Mouse (Mus musculus) embryonic facial prominence, embryonic 10.5 days (tissue): Measurements from ENCODE around the gene Gpr156. TPM values are rescaled to one million over a fixed set of nuclear protein-coding genes. Genes with fewer than 3 reads are reported as not detected.
"Not testable (repeated sequence)": the region's sequence is repeated elsewhere in the genome, so short reads cannot be mapped to it uniquely, and the experiment has no call there.

ENCODE experiments used
- DNase-seq: peaks from one replicate; pipeline ENCODE4 v3.0.0-alpha.2; 2017; ENCODE audit warnings: low spot score
- H3K27ac ChIP-seq: fragments of 300-500 bp; sonication (generic); replicated peaks from 2 replicates; pipeline ENCODE4 v1.5.1; 2016; ENCODE audit warnings: mild to moderate bottlenecking
- H3K27me3 ChIP-seq: fragments of 300-500 bp; sonication (generic); replicated peaks from 2 replicates; pipeline ENCODE4 v1.6.1; 2016; ENCODE audit warnings: low read depth, mild to moderate bottlenecking; ENCODE audit not compliant: poor library complexity, severe bottlenecking
- H3K36me3 ChIP-seq: fragments of 300-500 bp; sonication (generic); replicated peaks from 2 replicates; pipeline ENCODE4 v1.6.1; 2016; ENCODE audit warnings: mild to moderate bottlenecking, moderate library complexity
- H3K4me1 ChIP-seq: fragments of 300-500 bp; sonication (generic); 2 replicates; pipeline ENCODE4 v1.6.1; 2016
- H3K4me3 ChIP-seq: fragments of 300-500 bp; sonication (generic); 2 replicates; pipeline ENCODE4 v1.5.1; 2016; ENCODE audit warnings: mild to moderate bottlenecking, moderate library complexity
- H3K9me3 ChIP-seq: fragments of 300-500 bp; sonication (generic); 2 replicates; pipeline ENCODE4 v1.6.1; 2016; ENCODE audit warnings: mild to moderate bottlenecking
- WGBS: fragments of 180-500 bp; shearing (Covaris S2); methylation state at CpG from one replicate; pipeline ENCODE4 v1.1.7; 2016; 5-methylcytosine and 5-hydroxymethylcytosine counted together
- polyA plus RNA-seq: library from polyadenylated mRNA; unstranded; fragments of >200 nt; fragmentation: Nextera tagmentation; extraction: Ambion mirVana; gene quantifications from 2 replicates; pipeline ENCODE4 v1.2.1, GENCODE M21; 2016

Gpr156 gene
- polyA plus RNA-seq, 1 experiment from 2014 or later: 1.2 TPM

DNA sequence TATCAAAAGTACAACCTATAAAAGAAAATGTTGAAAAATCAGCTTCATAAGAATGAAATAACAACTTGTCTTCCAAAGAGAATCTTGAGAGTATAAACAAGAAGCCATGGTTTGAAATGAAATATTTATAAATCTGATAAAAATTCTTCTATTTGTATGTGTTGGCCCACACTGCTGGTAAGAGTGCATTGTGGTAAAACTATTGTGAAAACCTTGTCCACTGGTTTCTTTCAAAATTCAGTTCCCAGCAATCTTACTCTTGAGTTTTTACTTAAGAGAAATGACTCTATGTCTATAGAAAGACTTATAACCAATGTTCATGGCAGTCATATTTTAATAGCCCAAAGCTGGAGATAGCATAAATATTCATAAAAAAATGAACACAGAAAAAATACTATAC is 34.9 kb downstream of the Gpr156 start:
- Histone ChIP-seq H3K4me1 (peaks cover 11% of the 10 kb centered on the region), H3K27me3 (no peaks in the 10 kb centered on the region), H3K4me3 (no peak overlapping the region), H3K27ac (no peak overlapping the region), H3K9me3 (no peaks in the 10 kb centered on the region), H3K36me3 (no peaks in the 10 kb centered on the region)
- DNase-seq: no peak

DNA sequence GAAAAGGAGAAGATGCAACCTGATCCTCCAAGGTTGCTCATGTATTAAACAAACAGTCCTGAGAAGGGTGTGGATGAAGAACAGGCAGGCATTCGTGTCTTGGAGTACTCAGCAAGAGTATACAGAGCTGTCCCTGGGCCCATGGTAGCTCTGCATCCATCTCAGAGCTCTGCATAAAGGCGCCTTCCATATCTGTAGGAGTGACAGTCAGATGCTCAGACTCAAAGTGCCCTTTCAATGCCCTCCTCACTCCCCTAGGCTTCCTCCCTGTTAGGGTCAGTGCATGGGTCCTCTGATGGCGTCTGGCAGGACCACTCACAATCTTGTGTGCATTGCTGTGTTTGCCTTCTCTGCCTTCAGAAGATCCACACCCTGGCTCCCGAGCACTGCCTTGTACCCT is 36.9 kb downstream of the Gpr156 start:
- DNase-seq: no peak
- H3K9me3 ChIP-seq: no peaks in the 10 kb centered on the region
- 70% methylated on average over 4 of the region's 4 CpGs for WGBS

DNA sequence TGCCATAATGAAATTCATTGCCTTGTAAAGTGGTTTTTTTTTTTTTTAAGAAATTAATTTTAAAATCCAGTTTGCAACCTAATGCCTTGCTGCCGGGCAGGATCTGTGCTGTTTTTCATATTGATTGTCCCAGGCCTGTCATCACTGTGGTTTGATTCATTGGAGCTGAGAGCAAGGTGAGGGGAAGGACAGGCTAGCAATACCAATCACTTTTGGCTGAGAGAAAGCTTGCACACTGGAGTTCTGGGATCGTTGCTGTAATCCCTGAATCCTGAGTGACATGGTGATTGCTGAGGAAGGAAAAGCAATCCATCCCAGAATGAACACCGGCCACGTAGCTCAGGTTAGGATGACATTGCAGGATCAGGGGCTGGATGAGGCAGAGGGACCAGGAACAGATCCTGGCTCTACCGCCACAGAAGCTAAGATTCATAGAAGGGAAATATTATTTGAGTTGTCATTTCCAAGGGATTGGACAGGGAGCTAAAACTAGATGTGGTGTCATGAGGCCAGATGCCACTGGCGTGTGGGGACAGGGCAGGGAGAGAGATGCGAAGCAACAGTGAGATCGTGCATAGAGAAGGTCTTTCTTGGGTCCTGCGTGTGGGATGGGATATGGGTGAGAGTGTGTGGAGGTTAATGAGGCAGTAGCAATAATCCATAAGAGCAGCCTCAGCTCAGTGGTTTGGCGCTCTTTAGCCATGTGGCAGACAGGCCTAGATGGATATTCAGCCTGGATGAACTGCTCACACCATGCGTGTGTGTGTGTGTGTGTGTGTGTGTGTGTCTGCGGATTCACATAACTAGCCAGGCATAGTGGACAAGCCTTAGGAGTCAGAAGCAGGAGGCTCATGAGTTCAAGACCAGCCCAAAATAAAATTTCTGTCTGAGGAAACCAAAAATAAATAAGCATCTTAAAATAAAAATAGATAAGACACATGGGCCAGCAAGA is 38.0 kb downstream of the Gpr156 start:
- Histone ChIP-seq H3K27ac (no peak overlapping the region), H3K36me3 (no peaks in the 10 kb centered on the region), H3K9me3 (no peaks in the 10 kb centered on the region), H3K4me3 (no peak overlapping the region), H3K27me3 (no peaks in the 10 kb centered on the region), H3K4me1 (peaks cover 21% of the 10 kb centered on the region)
- no peak for DNase-seq
- WGBS: 82% methylated on average over 12 of the region's 12 CpGs

More for the DNA sequence above, 36.9 kb downstream of the Gpr156 start:
- Histone ChIP-seq H3K27ac (no peak overlapping the region; the same call in 1 of the 2 replicates), H3K36me3 (no peaks in the 10 kb centered on the region), H3K27me3 (no peaks in the 10 kb centered on the region), H3K4me3 (no peak overlapping the region), H3K4me1 (peaks cover 21% of the 10 kb centered on the region)

DNA sequence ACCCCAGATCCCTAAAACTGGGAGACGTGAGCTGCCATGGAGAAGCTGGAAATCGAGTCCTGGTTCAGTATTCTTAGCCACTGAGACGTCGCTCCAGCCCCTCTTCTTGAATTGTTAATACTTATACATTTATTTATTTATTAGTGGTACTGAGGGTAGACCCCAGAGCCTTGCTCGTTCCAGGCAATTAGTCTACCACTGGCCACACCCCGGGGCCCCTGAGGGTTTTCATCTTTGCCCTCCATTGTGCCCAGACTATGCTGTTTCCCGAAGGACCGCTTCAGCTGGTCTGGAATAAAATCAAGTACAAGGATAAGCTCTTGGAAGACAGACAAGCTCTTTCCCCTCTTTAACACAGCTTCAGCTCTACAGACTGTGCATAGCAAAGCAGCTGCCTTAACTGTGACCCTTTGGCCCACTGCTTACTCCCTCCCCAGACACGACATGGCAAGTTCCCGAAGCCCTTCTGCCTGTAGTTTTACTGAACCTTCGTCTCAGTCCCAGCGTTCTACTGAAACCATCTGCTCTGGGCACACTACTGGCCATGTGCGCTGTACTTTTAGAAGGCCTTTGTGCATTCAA is 39.1 kb downstream of the Gpr156 start:
- DNase-seq: no peak
- Histone ChIP-seq H3K9me3 (no peaks in the 10 kb centered on the region), H3K4me1 (peaks cover 21% of the 10 kb centered on the region), H3K4me3 (no peak overlapping the region), H3K36me3 (no peaks in the 10 kb centered on the region), H3K27ac (peak overlapping the region; percentile 44), H3K27me3 (no peaks in the 10 kb centered on the region)
- WGBS: 73% methylated on average over 13 of the region's 13 CpGs

DNA sequence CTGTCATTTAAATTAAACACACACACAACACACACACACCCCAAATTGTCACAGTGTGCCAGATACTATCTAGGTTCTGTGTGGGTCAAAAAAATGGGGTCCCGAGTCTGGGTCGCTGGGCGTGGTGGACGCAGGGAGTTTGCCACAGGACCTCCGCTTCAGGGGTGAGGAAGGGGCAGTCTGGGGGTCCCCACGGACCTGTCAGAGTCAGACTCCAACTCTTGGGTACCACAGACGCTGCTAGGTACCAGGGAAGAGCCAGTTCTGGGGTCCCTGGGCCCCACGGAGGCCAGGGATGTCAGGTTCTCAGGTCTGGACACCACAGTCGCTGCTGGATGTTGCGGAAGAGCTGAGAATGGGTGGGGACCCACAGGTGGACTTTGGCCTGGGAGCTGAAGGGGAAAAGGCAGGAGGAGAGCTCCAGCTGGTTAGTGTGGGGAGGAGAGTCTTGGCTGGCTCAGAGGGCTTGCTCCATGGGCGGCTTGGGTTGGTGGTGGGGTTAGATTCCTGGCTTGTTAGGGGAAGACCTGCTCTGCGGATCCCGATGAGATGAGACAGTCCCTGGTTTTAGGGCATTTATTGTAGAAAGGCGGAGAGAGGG is 39.9 kb downstream of the Gpr156 start:
- Histone ChIP-seq H3K4me3 (no peak overlapping the region), H3K27me3 (no peaks in the 10 kb centered on the region), H3K9me3 (no peaks in the 10 kb centered on the region), H3K27ac (peak overlapping the region; percentile 44), H3K4me1 (peaks cover 21% of the 10 kb centered on the region), H3K36me3 (no peaks in the 10 kb centered on the region)
- no peak for DNase-seq
- 89% methylated on average over 14 of the region's 14 CpGs for WGBS

DNA sequence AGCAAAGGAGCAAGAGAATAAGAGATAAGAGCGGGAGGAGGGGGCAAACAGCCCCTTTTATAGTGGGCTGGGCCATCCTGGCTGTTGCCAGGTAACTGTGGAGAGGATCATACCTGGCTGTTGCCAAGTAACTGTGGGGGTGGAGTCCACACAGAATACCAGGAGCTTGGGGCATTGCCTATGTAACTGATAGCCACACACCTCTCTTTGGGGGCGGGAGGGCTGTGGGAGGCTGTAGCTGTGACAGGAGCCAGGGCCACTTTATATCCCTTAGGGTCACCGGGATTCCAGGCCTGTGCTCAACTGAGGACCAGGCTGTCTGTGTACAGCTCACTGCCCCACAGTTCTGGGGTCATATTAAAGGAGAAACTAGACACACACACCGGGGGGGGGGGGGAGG is 40.5 kb downstream of the Gpr156 start:
- Histone ChIP-seq H3K4me1 (peaks cover 21% of the 10 kb centered on the region), H3K27me3 (no peaks in the 10 kb centered on the region), H3K9me3 (no peaks in the 10 kb centered on the region), H3K27ac (no peak overlapping the region), H3K36me3 (no peaks in the 10 kb centered on the region), H3K4me3 (no peak overlapping the region)
- DNase-seq: no peak
- 57% methylated on average over 4 of the region's 4 CpGs for WGBS

DNA sequence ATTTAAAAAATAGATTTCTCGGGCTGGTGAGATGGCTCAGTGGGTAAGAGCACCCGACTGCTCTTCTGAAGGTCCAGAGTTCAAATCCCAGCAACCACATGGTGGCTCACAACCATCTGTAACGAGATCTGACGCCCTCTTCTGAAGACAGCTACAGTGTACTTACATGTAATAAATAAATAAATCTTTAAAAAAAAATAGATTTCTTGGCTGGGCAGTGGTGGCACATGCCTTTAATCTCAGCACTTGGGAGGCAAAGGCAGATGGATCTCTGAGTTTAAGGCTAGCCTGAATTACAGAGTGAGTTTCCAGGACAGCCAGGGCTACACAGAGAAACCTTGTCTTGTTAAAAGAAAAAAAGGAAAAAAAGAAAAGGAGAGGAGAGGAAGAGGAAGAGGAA is 46.4 kb downstream of the Gpr156 start:
- peaks cover 21% of the 10 kb centered on the region for H3K4me1 ChIP-seq
- not testable (repeated sequence) for DNase-seq, H3K4me3 ChIP-seq, H3K27ac ChIP-seq, H3K36me3 ChIP-seq, H3K27me3 ChIP-seq, H3K9me3 ChIP-seq
- 85% methylated on average over 4 of the region's 4 CpGs for WGBS

DNA sequence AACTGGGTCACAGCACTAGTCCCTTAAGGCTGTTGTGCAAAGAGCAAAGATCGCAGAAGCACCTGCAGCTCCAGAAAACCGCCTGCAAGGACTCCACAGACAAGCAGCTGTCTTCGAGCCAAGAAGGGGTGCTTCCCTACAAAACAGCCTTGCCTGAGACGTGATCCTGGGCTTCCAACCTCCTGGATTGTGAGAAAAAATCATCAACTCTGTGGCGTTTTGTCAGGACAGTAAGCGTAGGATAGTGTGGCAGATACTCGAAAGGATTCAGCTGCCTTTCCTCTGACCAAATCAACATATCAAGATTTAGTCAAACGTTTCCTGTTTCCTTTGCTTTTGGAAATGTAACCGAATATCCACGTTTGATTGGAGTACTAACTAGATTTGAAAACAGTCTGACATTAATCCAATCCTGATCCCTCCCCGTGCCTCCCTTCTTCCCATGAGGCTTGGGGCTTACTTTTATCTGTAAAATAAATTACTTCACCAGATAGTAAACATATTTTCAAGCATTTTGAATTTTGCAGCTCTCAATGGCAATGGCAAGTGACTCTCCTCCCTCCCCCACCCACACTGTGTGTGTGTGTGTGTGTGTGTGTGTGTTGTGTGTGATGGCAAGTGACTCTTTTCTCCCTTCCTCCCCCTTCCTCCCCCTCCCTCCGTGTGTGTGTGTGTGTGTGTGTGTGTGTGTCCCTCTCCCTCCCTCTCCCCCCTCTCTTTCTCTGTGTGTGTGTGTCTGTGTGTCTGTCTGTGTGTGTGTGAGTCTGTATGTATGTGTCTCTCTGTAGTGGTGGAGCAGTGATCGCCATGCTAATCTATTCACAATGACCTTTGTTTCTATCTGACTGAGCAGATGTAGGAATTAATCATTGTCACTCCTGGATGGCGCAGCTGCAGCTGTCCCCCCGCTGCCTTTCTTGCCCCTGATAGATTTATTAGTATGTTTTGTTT is 47.3 kb downstream of the Gpr156 start:
- 38% methylated on average over 15 of the region's 15 CpGs for WGBS
- Histone ChIP-seq H3K27ac (peak overlapping the region; percentile 76), H3K4me1 (peaks cover 21% of the 10 kb centered on the region)

DNA sequence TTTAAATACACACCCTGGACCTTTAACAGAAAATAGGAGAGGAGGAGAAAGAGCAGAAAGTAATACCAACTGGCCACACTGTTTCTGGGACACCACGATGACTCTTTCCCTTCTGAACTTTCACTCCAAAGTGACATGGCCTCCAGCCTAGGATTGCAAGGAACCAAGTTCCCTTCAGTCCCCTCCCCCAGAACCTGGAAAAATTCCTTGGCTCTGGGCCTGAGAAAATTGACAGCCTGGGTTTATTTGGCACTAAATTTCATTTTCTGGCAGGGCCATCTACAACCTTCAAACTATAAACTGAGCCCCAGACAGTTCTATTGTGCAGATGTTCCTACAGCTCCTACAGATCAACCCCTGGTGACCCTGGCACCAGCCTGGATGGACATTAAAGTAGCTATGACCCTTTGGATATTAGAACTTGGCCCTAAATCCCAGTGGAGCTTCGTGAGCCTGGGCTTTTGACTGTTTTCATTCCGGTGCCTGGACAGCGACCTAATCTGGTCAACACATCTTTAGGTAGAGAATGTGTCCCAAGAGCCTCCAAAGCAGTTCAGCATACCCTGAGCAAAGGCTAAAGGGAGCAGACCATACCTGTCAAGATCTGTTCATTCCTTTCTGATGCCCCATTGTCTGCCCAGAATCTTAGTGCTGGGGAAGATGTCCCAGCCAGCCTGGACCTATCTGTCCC is 48.2 kb downstream of the Gpr156 start:
- no peaks in the 10 kb centered on the region for H3K36me3 ChIP-seq
- H3K4me1 ChIP-seq: peaks cover 21% of the 10 kb centered on the region
- H3K27ac ChIP-seq: peak overlapping the region; percentile 76
- no peak overlapping the region for H3K4me3 ChIP-seq
- H3K9me3 ChIP-seq: no peaks in the 10 kb centered on the region
- DNase-seq: no peak
- no peaks in the 10 kb centered on the region for H3K27me3 ChIP-seq
- 62% methylated on average over 4 of the region's 4 CpGs for WGBS

More for the DNA sequence above, 47.3 kb downstream of the Gpr156 start:
- Histone ChIP-seq H3K4me3 (no peak overlapping the region; the same call in 1 of the 2 replicates), H3K36me3 (no peaks in the 10 kb centered on the region), H3K9me3 (no peaks in the 10 kb centered on the region), H3K27me3 (no peaks in the 10 kb centered on the region)
- DNase-seq: peak; percentile 27

DNA sequence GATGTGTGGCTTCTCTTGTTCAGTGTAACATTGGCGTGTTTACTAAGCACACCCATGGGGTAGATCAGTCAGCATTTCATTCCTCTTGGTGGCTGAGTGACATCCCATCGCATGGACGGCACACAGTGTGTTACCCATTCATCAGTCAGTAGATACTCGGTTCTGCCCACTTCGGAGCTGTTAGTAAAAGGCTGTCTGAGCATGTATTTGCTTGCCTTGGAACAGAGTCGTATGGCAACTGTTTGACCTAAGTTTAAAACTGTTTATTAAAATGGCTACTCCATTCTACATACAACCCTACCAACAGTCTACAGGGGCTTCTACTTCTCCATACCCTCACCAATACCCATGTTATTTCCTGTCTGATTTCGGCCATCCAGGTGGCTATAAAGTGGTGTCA is 50.6 kb downstream of the Gpr156 start:
- H3K4me3 ChIP-seq: no peak overlapping the region
- no peaks in the 10 kb centered on the region for H3K9me3 ChIP-seq
- H3K4me1 ChIP-seq: peaks cover 21% of the 10 kb centered on the region
- no peak for DNase-seq
- H3K36me3 ChIP-seq: no peaks in the 10 kb centered on the region
- 90% methylated on average over 7 of the region's 7 CpGs for WGBS
- no peaks in the 10 kb centered on the region for H3K27me3 ChIP-seq
- no peak overlapping the region for H3K27ac ChIP-seq

DNA sequence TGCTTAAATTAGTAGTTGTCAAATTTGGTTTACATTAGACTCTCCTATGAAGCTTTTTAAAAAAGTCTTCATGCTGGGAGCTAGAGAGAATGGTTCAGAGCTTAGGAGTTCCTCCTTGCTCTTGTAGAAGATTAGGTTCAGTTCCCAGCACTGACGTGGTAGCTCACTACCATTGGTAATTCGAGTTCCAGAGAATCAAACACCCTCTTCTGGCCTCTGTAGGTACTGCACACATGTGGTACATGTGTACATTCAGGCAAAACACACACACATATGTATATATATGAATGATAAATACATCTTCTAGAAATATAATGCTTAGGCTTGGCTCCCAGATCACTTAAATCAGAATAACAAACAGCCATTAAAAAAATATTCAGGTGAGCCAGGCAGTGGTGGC is 51.1 kb downstream of the Gpr156 start:
- H3K27ac ChIP-seq: no peak overlapping the region
- no peaks in the 10 kb centered on the region for H3K9me3 ChIP-seq
- WGBS: 68% methylated on average over 2 of the region's 2 CpGs
- peaks cover 21% of the 10 kb centered on the region for H3K4me1 ChIP-seq
- H3K27me3 ChIP-seq: no peaks in the 10 kb centered on the region
- DNase-seq: no peak
- H3K4me3 ChIP-seq: no peak overlapping the region
- H3K36me3 ChIP-seq: no peaks in the 10 kb centered on the region
